Mouse (Mus musculus): ENCODE measurements around the gene Ralgapa2. TPM values are rescaled to one million over a fixed set of nuclear protein-coding genes. Genes with fewer than 3 reads are reported as not detected.

Gene Ralgapa2
- polyA plus RNA-seq, 1 experiment from 2014 or later: 4.9 TPM

- no peaks in the 10 kb centered on the region for H3K4me1 ChIP-seq (replicated peaks; ENCODE audit: control insufficient read depth, insufficient read depth, low read length)
- H3K9ac ChIP-seq (ENCODE audit: low read depth, low read length): no peak overlapping the region
- TF ChIP-seq CTCF (IDR thresholded peaks at IDR 0.05; ENCODE audit: low read depth): no peak
- H3K4me3 ChIP-seq (ENCODE audit: low read depth, low read length): no peak overlapping the region
- H3K36me3 ChIP-seq (ENCODE audit: control insufficient read depth, insufficient read depth): no peaks in the 10 kb centered on the region
- H3K9me3 ChIP-seq (ENCODE audit: control insufficient read depth): no peaks in the 10 kb centered on the region
- WGBS: 66% methylated on average over 24 of the region's 24 CpGs
- no peak for ATAC-seq
- H3K27me3 ChIP-seq (replicated peaks; ENCODE audit: control insufficient read depth, insufficient read depth, low read length): no peaks in the 10 kb centered on the region
- no peak overlapping the region for H3K27ac ChIP-seq (ENCODE audit: low read depth, low read length)
- no peak overlapping the region for H3K4me2 ChIP-seq (replicated peaks; ENCODE audit: low read depth)
These were observed 232.5 kb downstream of the Ralgapa2 start for GRCm38 (mm10) chr2:146279430-146280220.

- WGBS: 25% methylated on average over 5 of the region's 5 CpGs
- no peak overlapping the region for H3K4me3 ChIP-seq (ENCODE audit: low read depth, low read length)
- H3K36me3 ChIP-seq (ENCODE audit: control insufficient read depth, insufficient read depth): no peaks in the 10 kb centered on the region
- H3K9me3 ChIP-seq (ENCODE audit: control insufficient read depth): no peaks in the 10 kb centered on the region
- no peak overlapping the region for H3K9ac ChIP-seq (ENCODE audit: low read depth, low read length)
- peak; percentile 80 for ATAC-seq
- no peaks in the 10 kb centered on the region for H3K27me3 ChIP-seq (replicated peaks; ENCODE audit: control insufficient read depth, insufficient read depth, low read length)
- no peak overlapping the region for H3K4me2 ChIP-seq (replicated peaks; ENCODE audit: low read depth)
- H3K4me1 ChIP-seq (replicated peaks; ENCODE audit: control insufficient read depth, insufficient read depth, low read length): no peaks in the 10 kb centered on the region
- no peak for TF ChIP-seq CTCF (IDR thresholded peaks at IDR 0.05; ENCODE audit: low read depth)
- no peak overlapping the region for H3K27ac ChIP-seq (ENCODE audit: low read depth, low read length)
These were observed 233.8 kb downstream of the Ralgapa2 start for GRCm38 (mm10) chr2:146278381-146278780.

DNA sequence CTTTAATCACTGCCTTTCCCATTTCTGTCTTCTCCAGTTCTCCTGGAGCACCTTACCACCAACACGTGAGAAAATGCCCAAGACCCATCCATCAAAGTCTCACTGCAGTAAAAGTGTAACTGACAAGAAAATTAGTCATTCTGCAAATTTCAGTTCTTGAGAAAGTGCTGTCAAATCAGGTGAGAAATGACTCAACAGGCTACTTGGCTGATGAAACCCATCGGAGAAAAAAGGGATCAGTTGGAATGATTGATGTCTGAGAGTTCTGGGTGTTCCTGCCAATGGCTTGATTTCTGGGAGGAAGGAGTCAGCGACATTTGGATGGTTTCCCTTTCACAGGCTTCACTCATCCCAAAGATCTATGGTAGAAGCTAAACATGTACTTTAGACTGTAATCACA is 245.6 kb downstream of the Ralgapa2 start:
- no peaks in the 10 kb centered on the region for H3K4me1 ChIP-seq (replicated peaks; ENCODE audit: control insufficient read depth, insufficient read depth, low read length)
- H3K27me3 ChIP-seq (replicated peaks; ENCODE audit: control insufficient read depth, insufficient read depth, low read length): no peaks in the 10 kb centered on the region
- no peak for ATAC-seq
- H3K4me3 ChIP-seq (ENCODE audit: low read depth, low read length): no peak overlapping the region
- 72% methylated on average over 3 of the region's 3 CpGs for WGBS
- TF ChIP-seq CTCF (IDR thresholded peaks at IDR 0.05; ENCODE audit: low read depth): no peak
- no peak overlapping the region for H3K27ac ChIP-seq (ENCODE audit: low read depth, low read length)
- H3K4me2 ChIP-seq (replicated peaks; ENCODE audit: low read depth): no peak overlapping the region
- H3K36me3 ChIP-seq (ENCODE audit: control insufficient read depth, insufficient read depth): no peaks in the 10 kb centered on the region
- no peak overlapping the region for H3K9ac ChIP-seq (ENCODE audit: low read depth, low read length)
- H3K9me3 ChIP-seq (ENCODE audit: control insufficient read depth): no peaks in the 10 kb centered on the region

- Histone ChIP-seq H3K27ac (ENCODE audit: low read depth, low read length) (no peak overlapping the region), H3K27me3 (replicated peaks; ENCODE audit: control insufficient read depth, insufficient read depth, low read length) (no peaks in the 10 kb centered on the region), H3K4me3 (ENCODE audit: low read depth, low read length) (no peak overlapping the region), H3K4me1 (replicated peaks; ENCODE audit: control insufficient read depth, insufficient read depth, low read length) (no peaks in the 10 kb centered on the region), H3K9me3 (ENCODE audit: control insufficient read depth) (no peaks in the 10 kb centered on the region), H3K4me2 (replicated peaks; ENCODE audit: low read depth) (no peak overlapping the region), H3K9ac (ENCODE audit: low read depth, low read length) (no peak overlapping the region), H3K36me3 (ENCODE audit: control insufficient read depth, insufficient read depth) (no peaks in the 10 kb centered on the region)
- TF ChIP-seq CTCF (IDR thresholded peaks at IDR 0.05; ENCODE audit: low read depth): no peak
- no peak for ATAC-seq
- whole genome bisulfite sequencing: 71% methylated on average over 4 of the region's 4 CpGs
These were observed 247.1 kb downstream of the Ralgapa2 start for GRCm38 (mm10) chr2:146265045-146265444.

DNA sequence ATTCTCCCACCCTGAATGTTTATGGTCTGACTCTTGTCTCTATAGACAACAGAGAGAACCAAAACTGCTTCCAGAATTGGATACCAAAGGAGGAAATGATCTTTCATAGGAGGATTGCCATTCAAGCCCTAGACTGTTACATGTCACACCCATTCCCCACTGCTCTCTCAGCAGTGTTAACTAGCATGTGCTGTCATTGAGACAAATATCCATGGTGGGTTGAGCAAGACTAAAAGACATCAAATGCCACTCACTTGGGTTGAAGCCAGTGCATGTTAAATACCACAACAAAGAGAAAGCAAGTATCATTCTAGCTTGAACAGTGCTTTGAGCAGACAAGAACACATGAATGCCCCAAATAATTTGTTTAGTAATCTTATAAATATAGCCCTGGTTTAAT is 249.2 kb downstream of the Ralgapa2 start:
- Histone ChIP-seq H3K4me2 (replicated peaks; ENCODE audit: low read depth) (no peak overlapping the region), H3K9me3 (ENCODE audit: control insufficient read depth) (no peaks in the 10 kb centered on the region), H3K36me3 (ENCODE audit: control insufficient read depth, insufficient read depth) (0 out of 2 replicates have a peak, but pooled peaks cover under 1% of the 10 kb centered on the region), H3K27me3 (replicated peaks; ENCODE audit: control insufficient read depth, insufficient read depth, low read length) (no peaks in the 10 kb centered on the region), H3K9ac (ENCODE audit: low read depth, low read length) (no peak overlapping the region), H3K4me3 (ENCODE audit: low read depth, low read length) (no peak overlapping the region), H3K4me1 (replicated peaks; ENCODE audit: control insufficient read depth, insufficient read depth, low read length) (no peaks in the 10 kb centered on the region), H3K27ac (ENCODE audit: low read depth, low read length) (no peak overlapping the region)
- no peak for ATAC-seq
- no peak for TF ChIP-seq CTCF (IDR thresholded peaks at IDR 0.05; ENCODE audit: low read depth)

- WGBS: 65% methylated on average over 10 of the region's 10 CpGs
- ATAC-seq: no peak
These were observed 249.9 kb downstream of the Ralgapa2 start for GRCm38 (mm10) chr2:146262215-146262614.

More at GRCm38 (mm10) chr2:146262215-146262614, 249.9 kb downstream of the Ralgapa2 start:
- Histone ChIP-seq H3K4me3 (ENCODE audit: low read depth, low read length) (no peak overlapping the region), H3K9me3 (ENCODE audit: control insufficient read depth) (no peaks in the 10 kb centered on the region), H3K4me1 (replicated peaks; ENCODE audit: control insufficient read depth, insufficient read depth, low read length) (no peaks in the 10 kb centered on the region), H3K27ac (ENCODE audit: low read depth, low read length) (no peak overlapping the region), H3K36me3 (ENCODE audit: control insufficient read depth, insufficient read depth) (0 out of 2 replicates have a peak, but pooled peaks cover 4% of the 10 kb centered on the region), H3K4me2 (replicated peaks; ENCODE audit: low read depth) (no peak overlapping the region), H3K9ac (ENCODE audit: low read depth, low read length) (no peak overlapping the region), H3K27me3 (replicated peaks; ENCODE audit: control insufficient read depth, insufficient read depth, low read length) (no peaks in the 10 kb centered on the region)
- TF ChIP-seq CTCF (IDR thresholded peaks at IDR 0.05; ENCODE audit: low read depth): no peak
